9 mouse cellular contexts compared by ENCODE assay signal in genomic region chr4:134250930-134251240, GRCm38 (mm10). TPM values are rescaled to one million over a fixed set of nuclear protein-coding genes. Genes with fewer than 3 reads are reported as not detected.
DNase-seq lines count a peak whose midpoint lies in the region; ATAC-seq and TF ChIP-seq lines count a peak whose summit lies in the region.
"Had no signal": no experiment of that assay in that cellular context is flagged by ENCODE, and none has a peak within 500 bp of the region (broad histone marks: within the 10 kb centered on the region; RNA-seq: fewer than 3 reads in every experiment).

No protein-coding gene starts in this region.

- H3K9me3 ChIP-seq in heart, embryonic 10.5 days = no peaks in the 10 kb centered on the region
- H3K9me3 ChIP-seq in liver, embryonic 11.5 days (ENCODE audit: control insufficient read depth, low read length) = no peaks in the 10 kb centered on the region
- H3K9me3 ChIP-seq in stomach, postnatal 0 days (ENCODE audit: control insufficient read depth, low read length) = no peaks in the 10 kb centered on the region

- peak overlapping the region; percentile 57; the same call in 1 of the 2 replicates for H3K9ac ChIP-seq in liver, embryonic 11.5 days (ENCODE audit: low read depth, low read length)
- no peak overlapping the region; the same call in 1 of the 2 replicates for H3K9ac ChIP-seq in stomach, postnatal 0 days (ENCODE audit: low read length)

- TF ChIP-seq POLR2A in testis, adult 2 months (IDR thresholded peaks at IDR 0.05; ENCODE audit: control insufficient read depth, low read depth, low read length) = no peak

- intact Hi-C loops in heart, postnatal 36 days (cut with DNase I) = loop anchor here (2.0 kb wide), 1 partner anchor 18 kb away; no protein-coding TSS in a partner anchor

- H3K4me2 ChIP-seq in liver, embryonic 11.5 days = peak overlapping the region; percentile 89
- H3K4me2 ChIP-seq in stomach, postnatal 0 days (replicated peaks; ENCODE audit: low read depth) = peak overlapping the region; percentile 82

- 17% methylated on average over 10 of the region's 10 CpGs for WGBS in heart, embryonic 10.5 days
- 20% methylated on average over 10 of the region's 10 CpGs for WGBS in liver, embryonic 11.5 days
- 20% methylated on average over 10 of the region's 10 CpGs for WGBS in stomach, postnatal 0 days

- H3K4me1 ChIP-seq in heart, embryonic 10.5 days = peaks cover 68% of the 10 kb centered on the region
- H3K4me1 ChIP-seq in testis, adult 2 months (ENCODE audit: control insufficient read depth, insufficient read depth, low read length) = peaks cover 41% of the 10 kb centered on the region
- H3K4me1 ChIP-seq in liver, embryonic 11.5 days (replicated peaks; ENCODE audit: control insufficient read depth, insufficient read depth, low read length) = peaks cover 42% of the 10 kb centered on the region
- 0 out of 2 replicates have a peak, but pooled peaks cover 2% of the 10 kb centered on the region for H3K4me1 ChIP-seq in stomach, postnatal 0 days (replicated peaks; ENCODE audit: control insufficient read depth, insufficient read depth)

- no peak for DNase-seq in heart, embryonic 10.5 days (ENCODE audit: low spot score)
- DNase-seq in heart, postnatal 36 days = no peak
- DNase-seq in testis, postnatal 10 days (ENCODE audit: low spot score) = no peak
- no peak for DNase-seq in liver, embryonic 11.5 days (ENCODE audit: low spot score)
- DNase-seq in stomach, postnatal 0 days (ENCODE audit: low spot score) = no peak
- no peak for DNase-seq in thymus, adult 18-20 months
- no peak for DNase-seq in frontal cortex, postnatal 14 days (ENCODE audit: low spot score in 2 of 2)

- H3K27me3 ChIP-seq in heart, embryonic 10.5 days (ENCODE audit: insufficient read depth, poor library complexity, severe bottlenecking) = peaks cover 79% of the 10 kb centered on the region
- no peaks in the 10 kb centered on the region for H3K27me3 ChIP-seq in testis, adult 2 months (ENCODE audit: control insufficient read depth, insufficient read depth, low read length)
- peaks cover 92% of the 10 kb centered on the region for H3K27me3 ChIP-seq in liver, embryonic 11.5 days (replicated peaks; ENCODE audit: control insufficient read depth, insufficient read depth, low read length)
- H3K27me3 ChIP-seq in stomach, postnatal 0 days (ENCODE audit: control insufficient read depth, insufficient read depth, low read length) = peaks cover 11% of the 10 kb centered on the region; the same call in 1 of the 2 replicates

- no peaks in the 10 kb centered on the region for H3K36me3 ChIP-seq in heart, embryonic 10.5 days
- H3K36me3 ChIP-seq in testis, adult 2 months (ENCODE audit: control insufficient read depth, insufficient read depth, low read length) = no peaks in the 10 kb centered on the region
- no peaks in the 10 kb centered on the region for H3K36me3 ChIP-seq in liver, embryonic 11.5 days (ENCODE audit: control insufficient read depth, insufficient read depth, low read length)
- no peaks in the 10 kb centered on the region for H3K36me3 ChIP-seq in stomach, postnatal 0 days (ENCODE audit: control insufficient read depth, insufficient read depth, low read length)

- H3K27ac ChIP-seq in heart, embryonic 10.5 days = peak overlapping the region; percentile 88
- H3K27ac ChIP-seq in testis, adult 2 months (ENCODE audit: control insufficient read depth, insufficient read depth, low read depth, low read length) = no peak overlapping the region
- no peak overlapping the region for H3K27ac ChIP-seq in liver, embryonic 11.5 days (ENCODE audit: low read depth, low read length)
- H3K27ac ChIP-seq in stomach, postnatal 0 days (replicated peaks) = no peak overlapping the region

- no peak for TF ChIP-seq CTCF in testis, adult 2 months (IDR thresholded peaks at IDR 0.05; ENCODE audit: control insufficient read depth, insufficient read depth, insufficient replicate concordance, low read depth, low read length)
- TF ChIP-seq CTCF in stomach, postnatal 0 days (IDR thresholded peaks at IDR 0.05; ENCODE audit: low read depth) = no peak

- TF ChIP-seq EP300 in stomach, postnatal 0 days (optimal IDR thresholded peaks at IDR 0.05) = no peak

- H3K4me3 ChIP-seq in heart, embryonic 10.5 days = peak overlapping the region; percentile 60
- H3K4me3 ChIP-seq in testis, adult 2 months (ENCODE audit: control insufficient read depth, low read depth, low read length) = peak overlapping the region; percentile 79
- peak overlapping the region; percentile 53 for H3K4me3 ChIP-seq in liver, embryonic 11.5 days (ENCODE audit: low read depth, low read length)
- H3K4me3 ChIP-seq in stomach, postnatal 0 days (ENCODE audit: low read depth, low read length) = peak overlapping the region; percentile 42

- no peak for ATAC-seq in liver, embryonic 11.5 days (replicated peaks; ENCODE audit: low FRiP score)
- no peak for ATAC-seq in stomach, postnatal 0 days (ENCODE audit: low FRiP score, low TSS enrichment)

RNA-seq across cellular contexts. Expression of gene Grrp1, which starts 3.0 kb away (rescaled TPM):
- 6.3 and 8.8 TPM in 2 replicates for polyA plus RNA-seq in heart, embryonic 10.5 days (2016; fragmentation: Nextera tagmentation; extraction: Ambion mirVana)
- 1 to 10 TPM; 6.1 to 9.5 TPM for total RNA-seq in heart, postnatal 36 days (2021)
- 1.9 and 2.7 TPM in 2 replicates for polyA plus RNA-seq in testis, adult 2 months (2012; rRNA removed)
- polyA plus RNA-seq in liver, embryonic 11.5 days (2014; fragmentation: Nextera tagmentation; extraction: Ambion mirVana) = 2.5 and 3.8 TPM in 2 replicates
- polyA plus RNA-seq in stomach, postnatal 0 days (2015; fragmentation: Nextera tagmentation; extraction: Ambion mirVana) = 3.7 and 4.2 TPM in 2 replicates

RNA-seq across cellular contexts. Expression of gene Gm30191, which starts 4.2 kb away (rescaled TPM):
- polyA plus RNA-seq in heart, embryonic 10.5 days (2016; fragmentation: Nextera tagmentation; extraction: Ambion mirVana) = not detected in 2 replicates
- not detected for total RNA-seq in heart, postnatal 36 days (2021)
- 0.25 TPM in 1 of 2 replicates, not detected in the other for polyA plus RNA-seq in testis, adult 2 months (2012; rRNA removed)
- not detected in 2 replicates for polyA plus RNA-seq in liver, embryonic 11.5 days (2014; fragmentation: Nextera tagmentation; extraction: Ambion mirVana)
- polyA plus RNA-seq in stomach, postnatal 0 days (2015; fragmentation: Nextera tagmentation; extraction: Ambion mirVana) = not detected in 2 replicates
- total RNA-seq: layer of hippocampus, adult 8-10 months had no signal

RNA-seq across cellular contexts. Expression of gene Zfp593, which starts 5.5 kb away (rescaled TPM):
- 13.3 and 15.3 TPM in 2 replicates for polyA plus RNA-seq in heart, embryonic 10.5 days (2016; fragmentation: Nextera tagmentation; extraction: Ambion mirVana)
- 1 to 10 TPM; 2.6 to 3.7 TPM for total RNA-seq in heart, postnatal 36 days (2021)
- 7.5 and 9.7 TPM in 2 replicates for polyA plus RNA-seq in testis, adult 2 months (2012; rRNA removed)
- polyA plus RNA-seq in liver, embryonic 11.5 days (2014; fragmentation: Nextera tagmentation; extraction: Ambion mirVana) = 17.6 and 22.4 TPM in 2 replicates
- polyA plus RNA-seq in stomach, postnatal 0 days (2015; fragmentation: Nextera tagmentation; extraction: Ambion mirVana) = 12.1 and 12.6 TPM in 2 replicates

RNA-seq across cellular contexts. Expression of gene E130218I03Rik, which starts 7.4 kb away (rescaled TPM):
- 0.19 and 0.28 TPM in 2 replicates for polyA plus RNA-seq in heart, embryonic 10.5 days (2016; fragmentation: Nextera tagmentation; extraction: Ambion mirVana)
- not detected for total RNA-seq in heart, postnatal 36 days (2021)
- polyA plus RNA-seq in testis, adult 2 months (2012; rRNA removed) = 0.11 and 0.26 TPM in 2 replicates
- 0.39 and 0.52 TPM in 2 replicates for polyA plus RNA-seq in liver, embryonic 11.5 days (2014; fragmentation: Nextera tagmentation; extraction: Ambion mirVana)
- polyA plus RNA-seq in stomach, postnatal 0 days (2015; fragmentation: Nextera tagmentation; extraction: Ambion mirVana) = 0.21 and 0.31 TPM in 2 replicates
- total RNA-seq: layer of hippocampus, adult 8-10 months had no signal

RNA-seq across cellular contexts. Expression of gene Cnksr1, which starts 12.7 kb away (rescaled TPM):
- 1.2 TPM in 2 replicates for polyA plus RNA-seq in heart, embryonic 10.5 days (2016; fragmentation: Nextera tagmentation; extraction: Ambion mirVana)
- 1 to 10 TPM; 4.7 to 5.5 TPM for total RNA-seq in heart, postnatal 36 days (2021)
- 0.88 and 1.2 TPM in 2 replicates for polyA plus RNA-seq in testis, adult 2 months (2012; rRNA removed)
- polyA plus RNA-seq in liver, embryonic 11.5 days (2014; fragmentation: Nextera tagmentation; extraction: Ambion mirVana) = 0.26 and 0.51 TPM in 2 replicates
- 9.4 and 9.5 TPM in 2 replicates for polyA plus RNA-seq in stomach, postnatal 0 days (2015; fragmentation: Nextera tagmentation; extraction: Ambion mirVana)
